Mouse (Mus musculus) CD4-positive, CD25-positive, alpha-beta regulatory T cell, adult 4 months (primary cell): ENCODE results near the gene Rala. TPM values are rescaled to one million over a fixed set of nuclear protein-coding genes. Genes with fewer than 3 reads are reported as not detected.
"Not testable (repeated sequence)": the region's sequence is repeated elsewhere in the genome, so short reads cannot be mapped to it uniquely, and the experiment has no call there.

Experiments
- ATAC-seq: one replicate; pipeline ENCODE4 v1.8.0; 2017
- polyA plus RNA-seq, 2 experiments: library from polyadenylated mRNA; unstranded; fragments of 100-300 nt; shearing (Covaris generic); gene quantifications; one replicate each; pipeline ENCODE4 v1.2.1; 2017

Gene Rala
- polyA plus RNA-seq = 1 to 10 TPM; 3.8 to 5.1 TPM

DNA sequence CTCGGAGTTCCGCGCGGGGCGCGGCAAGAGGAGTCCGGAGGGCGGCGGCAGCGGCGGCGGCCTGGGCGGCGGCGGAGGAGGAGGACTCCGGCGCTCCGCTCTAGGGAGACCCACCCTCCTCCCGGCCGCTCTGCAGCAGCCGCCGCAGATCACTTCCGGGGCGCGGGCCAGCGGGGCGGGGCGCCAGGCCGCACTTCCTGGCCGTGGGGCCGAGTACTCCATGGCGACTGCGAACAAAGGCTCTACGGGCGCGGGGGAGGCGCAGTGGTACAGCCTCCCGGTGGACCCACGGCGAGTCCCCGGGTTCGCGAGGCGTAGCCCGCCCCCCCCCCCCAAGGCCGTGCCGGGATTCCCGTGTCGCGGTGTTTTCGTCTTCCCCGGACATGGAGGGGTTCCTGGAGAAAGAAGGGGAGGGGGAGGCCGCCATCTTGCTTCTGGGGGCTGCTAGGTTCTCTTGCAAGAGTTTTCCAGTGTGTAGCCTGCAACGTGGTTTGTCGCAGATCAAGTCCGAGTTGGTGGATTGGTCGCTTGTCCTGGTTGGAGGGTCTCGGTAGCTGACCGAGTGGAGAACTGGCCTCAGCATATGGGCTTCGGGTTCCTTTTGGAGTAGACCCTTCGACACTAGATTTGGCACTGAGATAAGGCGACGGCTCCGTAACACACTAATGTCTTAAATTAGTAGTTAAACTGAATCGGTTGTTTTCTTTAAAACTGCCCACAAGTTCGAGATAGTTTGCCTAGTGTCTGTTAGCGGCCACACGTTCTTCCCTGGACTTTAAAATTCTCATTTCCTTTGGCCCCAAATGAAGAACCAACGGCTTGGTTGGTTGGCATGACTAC is at the start of gene Rala:
Gene Rala (minus strand): TSS at position 162 of the 840 bp plus-strand sequence.
- ATAC-seq = peak; percentile 96

- ATAC-seq = no peak
Observed at GRCm38 (mm10) chr13:17993515-17993847, 49.4 kb upstream of the Rala start.

GRCm38 (mm10) chr13:17992697-17993514 is 48.9 kb upstream of the Rala start, which contains the start of gene Yae1d1:
Gene Yae1d1 (minus strand): TSS chr13:17993349.
- peak; percentile 99 for ATAC-seq

DNA sequence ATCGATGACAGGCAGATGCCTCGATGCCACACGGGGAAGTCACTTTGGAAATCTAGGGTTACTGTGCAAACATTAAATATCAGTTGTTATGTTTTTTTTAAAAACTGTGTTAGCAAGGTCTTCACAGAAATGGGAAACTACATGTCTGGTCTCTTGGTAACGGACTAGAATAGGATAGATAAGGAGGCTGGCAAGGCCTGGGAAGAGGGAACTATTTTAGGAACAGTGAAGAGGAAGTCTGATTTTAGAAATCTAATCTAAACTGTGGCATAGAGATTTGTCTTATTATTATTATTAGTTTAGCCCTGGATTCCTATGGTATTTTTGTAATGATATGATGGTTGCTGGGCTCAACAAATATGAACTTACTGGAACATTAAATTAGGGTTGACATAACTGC is 48.0 kb upstream of the Rala start:
- no peak for ATAC-seq

- ATAC-seq = no peak
Observed at GRCm38 (mm10) chr13:17983194-17983593, 39.2 kb upstream of the Rala start.

DNA sequence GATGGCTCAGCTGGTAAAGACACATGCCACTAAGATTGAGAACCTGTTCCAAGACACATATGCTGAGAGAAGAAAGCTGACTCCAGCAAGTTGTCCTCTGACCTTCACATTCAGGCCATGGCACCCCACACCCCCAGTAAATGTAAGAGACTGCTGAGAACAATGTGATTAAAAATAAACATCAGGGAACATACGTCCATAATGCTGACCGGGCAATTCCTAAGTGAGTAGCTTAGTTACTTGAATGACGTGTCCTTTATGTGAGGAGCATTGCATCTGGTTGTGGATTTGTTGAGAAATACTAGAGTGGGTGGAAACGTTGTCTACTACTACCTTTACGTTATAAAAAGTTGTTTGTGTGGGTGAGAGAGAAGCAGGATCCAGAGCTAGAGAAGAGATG is 38.6 kb upstream of the Rala start:
- ATAC-seq = no peak

- ATAC-seq = no peak
Observed at GRCm38 (mm10) chr13:17976854-17977739, 33.1 kb upstream of the Rala start.

GRCm38 (mm10) chr13:17975891-17976290 is 31.9 kb upstream of the Rala start:
- ATAC-seq = peak; percentile 99

DNA sequence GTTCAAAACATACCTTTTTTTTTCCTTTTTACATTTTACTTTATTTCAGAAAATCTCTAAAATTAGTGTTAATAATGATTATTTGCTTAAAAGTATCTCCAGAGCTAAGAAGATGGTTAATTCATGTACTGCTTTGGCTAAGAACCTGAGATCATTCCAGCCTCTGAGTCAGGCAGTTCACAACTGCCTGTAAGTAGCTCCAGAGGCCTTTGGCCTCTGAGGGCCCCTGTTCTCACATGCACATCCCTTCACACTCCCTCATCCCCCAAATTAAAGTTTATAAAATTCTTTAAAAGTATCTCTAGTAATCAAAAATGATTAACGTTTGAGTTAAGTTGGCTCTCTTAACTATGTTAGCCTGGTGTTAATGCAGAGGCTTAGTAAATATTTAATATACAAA is 31.4 kb upstream of the Rala start:
- ATAC-seq = no peak

DNA sequence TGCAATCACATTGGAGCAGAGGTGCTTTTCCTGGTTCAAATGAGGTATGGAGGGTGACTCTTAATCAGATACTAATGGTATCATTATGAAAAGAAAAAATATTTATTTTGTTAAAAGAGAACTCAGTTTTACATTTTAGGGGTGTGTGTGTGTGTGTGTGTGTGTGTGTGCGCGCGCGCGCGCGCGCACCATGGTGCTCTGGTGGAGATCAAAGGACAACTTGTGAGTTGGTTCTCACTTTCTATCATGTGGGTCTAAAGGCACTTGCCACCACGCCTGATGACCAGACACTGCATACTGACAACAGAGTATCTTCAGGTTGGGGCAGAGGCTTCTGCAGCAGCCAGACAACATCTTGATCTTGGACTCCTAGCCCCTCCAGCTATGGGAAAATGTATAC is 30.7 kb upstream of the Rala start:
- ATAC-seq = no peak

- no peak for ATAC-seq
Observed at GRCm38 (mm10) chr13:17960613-17961012, 16.6 kb upstream of the Rala start.

GRCm38 (mm10) chr13:17954282-17954681 is 10.2 kb upstream of the Rala start:
- ATAC-seq = no peak

- ATAC-seq = not testable (repeated sequence)
Observed at GRCm38 (mm10) chr13:17950581-17950980, 6.5 kb upstream of the Rala start.

GRCm38 (mm10) chr13:17949555-17949954 is 5.5 kb upstream of the Rala start:
- no peak for ATAC-seq

GRCm38 (mm10) chr13:17943306-17944077 is 547 bp downstream of the Rala start:
- peak; percentile 69 for ATAC-seq

GRCm38 (mm10) chr13:17942338-17942737 is 1.7 kb downstream of the Rala start:
- ATAC-seq = no peak

DNA sequence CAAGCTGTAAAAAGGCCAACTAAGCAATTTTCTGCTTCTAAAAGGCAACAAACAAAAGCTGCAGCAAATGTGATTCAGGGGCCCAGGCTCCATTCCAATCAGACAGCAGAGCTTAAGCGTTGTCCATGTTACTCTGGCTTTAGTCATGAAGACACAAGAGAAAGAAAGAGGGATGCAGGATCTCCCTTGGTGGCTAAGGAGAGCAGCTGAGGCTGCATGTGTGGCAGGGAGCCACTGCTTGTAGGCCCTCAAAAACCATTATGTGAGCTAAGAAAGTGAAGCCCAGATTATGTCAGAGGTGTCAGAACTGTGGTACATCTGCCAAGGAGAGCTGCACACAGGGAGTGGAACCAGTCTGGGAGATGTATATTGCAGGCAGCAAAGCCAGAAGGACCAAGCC is 36.7 kb downstream of the Rala start:
- ATAC-seq = no peak

DNA sequence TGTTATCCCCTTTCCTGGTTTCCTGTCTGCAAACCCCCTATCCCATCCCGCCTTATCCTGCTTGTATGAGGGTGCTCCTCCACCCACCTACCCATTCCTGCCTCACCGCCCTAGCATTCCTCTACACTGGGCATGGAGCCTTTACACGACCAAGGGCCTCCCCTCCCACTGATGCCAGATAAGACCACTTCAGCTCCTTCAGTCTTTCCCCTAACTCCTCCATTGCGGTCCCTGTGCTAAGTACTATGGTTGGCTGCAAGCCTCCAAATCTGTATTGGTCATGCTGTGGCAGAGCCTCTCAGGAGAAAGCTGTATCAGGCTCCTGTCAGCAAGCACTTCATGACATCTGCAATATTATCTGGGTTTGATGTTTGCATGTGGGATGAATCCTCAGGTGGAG is 42.6 kb downstream of the Rala start:
- ATAC-seq = no peak

- no peak for ATAC-seq
Observed at GRCm38 (mm10) chr13:17900641-17901040, 43.4 kb downstream of the Rala start.

- ATAC-seq = no peak
Observed at GRCm38 (mm10) chr13:17897040-17897439, 47.0 kb downstream of the Rala start.

DNA sequence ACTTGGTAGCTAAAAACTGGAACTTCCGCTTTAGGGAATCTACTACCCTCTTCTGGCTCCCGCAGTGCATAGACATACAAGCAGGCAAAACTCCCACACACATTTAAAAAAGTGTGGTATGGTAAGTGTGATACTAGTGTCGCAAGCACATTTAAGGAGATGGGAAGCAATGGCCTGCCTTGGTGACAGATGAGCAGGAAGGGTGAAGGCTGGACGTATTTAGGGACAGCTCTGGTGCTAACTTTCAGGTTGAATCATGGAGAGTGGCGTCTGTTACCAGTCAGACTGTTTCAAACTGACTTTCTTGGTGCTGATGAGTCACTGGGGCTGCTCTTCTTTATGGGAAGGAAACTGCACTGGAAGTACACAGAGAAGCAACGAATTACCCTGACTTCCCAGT is 52.5 kb downstream of the Rala start:
- ATAC-seq = no peak

GRCm38 (mm10) chr13:17884211-17884610 is 59.8 kb downstream of the Rala start:
- ATAC-seq = no peak
